Mouse (Mus musculus) heart, embryonic 12.5 days (tissue): ENCODE data around the gene Ppp2r5b. TPM values are rescaled to one million over a fixed set of nuclear protein-coding genes. Genes with fewer than 3 reads are reported as not detected.

Experiments used
- ATAC-seq: fragments of 200-750 bp; cut with Nextera tagmentation; 2 replicates; pipeline ENCODE4 v1.8.0; 2017; ENCODE audit warnings: moderate TSS enrichment, moderate library complexity; ENCODE audit not compliant: insufficient number of reproducible peaks, low FRiP score
- H3K27ac ChIP-seq: fragments of 300-500 bp; sonication (generic); 2 replicates; pipeline ENCODE4 v1.5.1; 2016; ENCODE audit warnings: mild to moderate bottlenecking, moderate library complexity; ENCODE audit not compliant: poor library complexity, severe bottlenecking
- H3K27me3 ChIP-seq: fragments of 300-500 bp; sonication (generic); replicated peaks from 2 replicates; pipeline ENCODE4 v1.6.1; 2016; ENCODE audit warnings: mild to moderate bottlenecking, moderate library complexity
- H3K36me3 ChIP-seq: fragments of 300-500 bp; sonication (generic); 2 replicates; pipeline ENCODE4 v1.6.1; 2016; ENCODE audit warnings: mild to moderate bottlenecking, moderate library complexity
- H3K4me1 ChIP-seq: fragments of 300-500 bp; sonication (generic); replicated peaks from 2 replicates; pipeline ENCODE4 v1.6.1; 2016; ENCODE audit warnings: mild to moderate bottlenecking
- H3K4me2 ChIP-seq: fragments of 300-500 bp; sonication (generic); 2 replicates; pipeline ENCODE4 v1.6.1; 2016; ENCODE audit warnings: mild to moderate bottlenecking, moderate library complexity
- H3K4me3 ChIP-seq: fragments of 300-500 bp; sonication (generic); 2 replicates; pipeline ENCODE4 v1.5.1; 2016; ENCODE audit warnings: mild to moderate bottlenecking
- H3K9ac ChIP-seq: fragments of 300-500 bp; sonication (generic); 2 replicates; pipeline ENCODE4 v1.6.1; 2016; ENCODE audit warnings: mild to moderate bottlenecking, moderate library complexity
- H3K9me3 ChIP-seq: fragments of 300-500 bp; sonication (generic); replicated peaks from 2 replicates; pipeline ENCODE4 v1.6.1; 2016; ENCODE audit warnings: mild to moderate bottlenecking, moderate library complexity
- WGBS: fragments of 180-500 bp; shearing (Covaris S2); methylation state at CpG from one replicate; pipeline ENCODE4 v1.1.7; 2016; 5-methylcytosine and 5-hydroxymethylcytosine counted together
- polyA plus RNA-seq: library from polyadenylated mRNA; unstranded; fragments of >200 nt; fragmentation: Nextera tagmentation; extraction: Ambion mirVana; gene quantifications from 2 replicates; pipeline ENCODE4 v1.2.1, GENCODE M21; 2016

Ppp2r5b gene
- polyA plus RNA-seq, 1 experiment from 2014 or later = 31.0 TPM

GRCm38 (mm10) chr19:6276426-6277421 is 41.1 kb upstream of the Ppp2r5b start, which contains the start of gene Ehd1:
Gene Ehd1, plus strand, starts transcription at chr19:6276725.
- peak within 1 kb of the TSS; percentile 89 for H3K4me2 ChIP-seq
- H3K27me3 ChIP-seq = no peaks in the 10 kb centered on the region
- peak within 1 kb of the TSS; percentile 88 for H3K27ac ChIP-seq
- under 1% methylated on average over 104 of the region's 106 CpGs for WGBS
- no peaks in the 10 kb centered on the region for H3K9me3 ChIP-seq
- H3K36me3 ChIP-seq = peaks cover 9% of the 10 kb centered on the region
- peak; percentile 94 for ATAC-seq
- H3K4me3 ChIP-seq = peak within 1 kb of the TSS; percentile 92
- H3K4me1 ChIP-seq = peaks cover 45% of the 10 kb centered on the region
- peak within 1 kb of the TSS; percentile 95 for H3K9ac ChIP-seq

- H3K36me3 ChIP-seq = peaks cover under 1% of the 10 kb centered on the region
- H3K9ac ChIP-seq = peak overlapping the region; percentile 73
- peaks cover 37% of the 10 kb centered on the region for H3K4me1 ChIP-seq
- peak overlapping the region; percentile 72 for H3K27ac ChIP-seq
- 0 out of 2 replicates have a peak, but pooled peaks cover 2% of the 10 kb centered on the region for H3K27me3 ChIP-seq
- no peak for ATAC-seq
- WGBS = 8% methylated on average over 15 of the region's 15 CpGs
- H3K4me3 ChIP-seq = peak overlapping the region; percentile 92
- no peaks in the 10 kb centered on the region for H3K9me3 ChIP-seq
- peak overlapping the region; percentile 89 for H3K4me2 ChIP-seq
These were observed 40.2 kb upstream of the Ppp2r5b start for GRCm38 (mm10) chr19:6275740-6276389.

GRCm38 (mm10) chr19:6273998-6274608 is 38.4 kb upstream of the Ppp2r5b start:
- 86% methylated on average over 13 of the region's 13 CpGs for WGBS
- H3K4me1 ChIP-seq = peaks cover 19% of the 10 kb centered on the region
- no peak overlapping the region for H3K4me3 ChIP-seq
- H3K9me3 ChIP-seq = no peaks in the 10 kb centered on the region
- no peak for ATAC-seq
- H3K27ac ChIP-seq = no peak overlapping the region
- no peak overlapping the region for H3K9ac ChIP-seq
- no peak overlapping the region for H3K4me2 ChIP-seq
- H3K27me3 ChIP-seq = 0 out of 2 replicates have a peak, but pooled peaks cover 7% of the 10 kb centered on the region
- no peaks in the 10 kb centered on the region for H3K36me3 ChIP-seq

GRCm38 (mm10) chr19:6273592-6273991 is 37.9 kb upstream of the Ppp2r5b start:
- no peaks in the 10 kb centered on the region for H3K9me3 ChIP-seq
- no peak overlapping the region for H3K4me3 ChIP-seq
- H3K9ac ChIP-seq = no peak overlapping the region
- peaks cover 14% of the 10 kb centered on the region for H3K4me1 ChIP-seq
- H3K27ac ChIP-seq = no peak overlapping the region
- ATAC-seq = no peak
- H3K4me2 ChIP-seq = no peak overlapping the region
- 83% methylated on average over 4 of the region's 4 CpGs for WGBS
- 0 out of 2 replicates have a peak, but pooled peaks cover 7% of the 10 kb centered on the region for H3K27me3 ChIP-seq
- no peaks in the 10 kb centered on the region for H3K36me3 ChIP-seq

- Histone ChIP-seq H3K4me1 (peaks cover 5% of the 10 kb centered on the region), H3K4me3 (no peak overlapping the region), H3K9ac (no peak overlapping the region), H3K27ac (peak overlapping the region; percentile 14; the same call in 1 of the 2 replicates), H3K27me3 (0 out of 2 replicates have a peak, but pooled peaks cover 7% of the 10 kb centered on the region), H3K9me3 (no peaks in the 10 kb centered on the region), H3K36me3 (no peaks in the 10 kb centered on the region), H3K4me2 (no peak overlapping the region)
- ATAC-seq = no peak
- 59% methylated on average over 4 of the region's 4 CpGs for WGBS
These were observed 37.1 kb upstream of the Ppp2r5b start for GRCm38 (mm10) chr19:6272738-6273137.

- no peaks in the 10 kb centered on the region for H3K36me3 ChIP-seq
- H3K4me1 ChIP-seq = peaks cover 3% of the 10 kb centered on the region
- ATAC-seq = no peak
- 0 out of 2 replicates have a peak, but pooled peaks cover 7% of the 10 kb centered on the region for H3K27me3 ChIP-seq
- no peak overlapping the region for H3K4me2 ChIP-seq
- WGBS = 73% methylated on average over 7 of the region's 7 CpGs
- no peaks in the 10 kb centered on the region for H3K9me3 ChIP-seq
- H3K27ac ChIP-seq = no peak overlapping the region
- no peak overlapping the region for H3K9ac ChIP-seq
- no peak overlapping the region for H3K4me3 ChIP-seq
These were observed 36.4 kb upstream of the Ppp2r5b start for GRCm38 (mm10) chr19:6272053-6272452.

- H3K4me2 ChIP-seq = no peak overlapping the region
- 40% methylated on average over 8 of the region's 8 CpGs for WGBS
- 0 out of 2 replicates have a peak, but pooled peaks cover 7% of the 10 kb centered on the region for H3K27me3 ChIP-seq
- ATAC-seq = no peak
- H3K9ac ChIP-seq = no peak overlapping the region
- peaks cover 3% of the 10 kb centered on the region for H3K4me1 ChIP-seq
- H3K9me3 ChIP-seq = no peaks in the 10 kb centered on the region
- no peak overlapping the region for H3K27ac ChIP-seq
- no peak overlapping the region for H3K4me3 ChIP-seq
- no peaks in the 10 kb centered on the region for H3K36me3 ChIP-seq
These were observed 35.5 kb upstream of the Ppp2r5b start for GRCm38 (mm10) chr19:6271206-6271605.

GRCm38 (mm10) chr19:6270661-6271060 is 35.0 kb upstream of the Ppp2r5b start:
- H3K4me1 ChIP-seq = peaks cover 1% of the 10 kb centered on the region
- H3K4me2 ChIP-seq = no peak overlapping the region
- H3K9me3 ChIP-seq = no peaks in the 10 kb centered on the region
- H3K27ac ChIP-seq = no peak overlapping the region
- H3K27me3 ChIP-seq = 0 out of 2 replicates have a peak, but pooled peaks cover 7% of the 10 kb centered on the region
- 53% methylated on average over 9 of the region's 9 CpGs for WGBS
- no peak overlapping the region for H3K4me3 ChIP-seq
- no peak overlapping the region for H3K9ac ChIP-seq
- ATAC-seq = no peak
- no peaks in the 10 kb centered on the region for H3K36me3 ChIP-seq

GRCm38 (mm10) chr19:6269798-6270475 is 34.3 kb upstream of the Ppp2r5b start:
- Histone ChIP-seq H3K27ac (no peak overlapping the region), H3K36me3 (no peaks in the 10 kb centered on the region), H3K9me3 (no peaks in the 10 kb centered on the region), H3K4me1 (no peaks in the 10 kb centered on the region), H3K4me2 (no peak overlapping the region), H3K4me3 (no peak overlapping the region), H3K27me3 (0 out of 2 replicates have a peak, but pooled peaks cover 7% of the 10 kb centered on the region), H3K9ac (no peak overlapping the region)
- 85% methylated on average over 8 of the region's 8 CpGs for WGBS
- ATAC-seq = no peak

GRCm38 (mm10) chr19:6268670-6269132 is 33.0 kb upstream of the Ppp2r5b start:
- H3K4me3 ChIP-seq = no peak overlapping the region
- 79% methylated on average over 7 of the region's 7 CpGs for WGBS
- no peak for ATAC-seq

More at GRCm38 (mm10) chr19:6268670-6269132, 33.0 kb upstream of the Ppp2r5b start:
- H3K4me1 ChIP-seq = no peaks in the 10 kb centered on the region
- no peaks in the 10 kb centered on the region for H3K36me3 ChIP-seq
- no peaks in the 10 kb centered on the region for H3K9me3 ChIP-seq
- H3K27ac ChIP-seq = no peak overlapping the region
- no peak overlapping the region for H3K4me2 ChIP-seq
- H3K27me3 ChIP-seq = 0 out of 2 replicates have a peak, but pooled peaks cover 7% of the 10 kb centered on the region
- no peak overlapping the region for H3K9ac ChIP-seq
